Mouse (Mus musculus): ENCODE measurements around the gene Selenom. TPM values are rescaled to one million over a fixed set of nuclear protein-coding genes. Genes with fewer than 3 reads are reported as not detected.

Selenom gene
- total RNA-seq (2021), result 10 to 100 TPM; 40.6 to 44.9 TPM

DNA sequence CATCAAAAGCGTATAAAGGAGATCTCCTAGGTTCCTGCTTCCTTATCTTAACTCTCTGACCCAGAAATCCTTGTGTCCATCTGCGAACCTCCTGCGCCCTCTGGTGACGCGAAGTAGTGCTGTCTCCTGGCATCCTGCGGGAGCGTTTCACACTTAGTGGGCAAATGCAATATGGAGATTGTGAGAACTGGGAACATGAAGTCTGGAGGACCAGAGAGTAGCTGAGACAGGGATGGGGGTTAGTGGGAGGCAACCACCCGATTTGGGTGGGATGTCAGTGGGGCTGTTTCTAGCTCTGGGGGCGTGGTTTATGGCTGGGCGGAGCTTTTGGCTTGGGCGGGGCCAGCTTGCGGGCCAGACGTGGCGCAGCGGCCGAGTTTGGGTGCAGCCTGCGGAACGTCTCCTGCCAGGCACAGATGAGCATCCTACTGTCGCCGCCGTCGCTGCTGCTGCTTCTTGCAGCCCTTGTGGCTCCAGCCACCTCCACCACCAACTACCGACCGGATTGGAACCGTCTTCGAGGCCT is at the start of gene Selenom:
Gene Selenom (plus strand): TSS at position 156 of the 526 bp plus-strand sequence.
- DNase-seq (ENCODE audit: low spot score), result peak; percentile 87
- intact Hi-C loops (cut with DNase I), result loop anchor here (1.0 kb wide), 1 partner anchor 40 kb away; no protein-coding TSS in a partner anchor

DNA sequence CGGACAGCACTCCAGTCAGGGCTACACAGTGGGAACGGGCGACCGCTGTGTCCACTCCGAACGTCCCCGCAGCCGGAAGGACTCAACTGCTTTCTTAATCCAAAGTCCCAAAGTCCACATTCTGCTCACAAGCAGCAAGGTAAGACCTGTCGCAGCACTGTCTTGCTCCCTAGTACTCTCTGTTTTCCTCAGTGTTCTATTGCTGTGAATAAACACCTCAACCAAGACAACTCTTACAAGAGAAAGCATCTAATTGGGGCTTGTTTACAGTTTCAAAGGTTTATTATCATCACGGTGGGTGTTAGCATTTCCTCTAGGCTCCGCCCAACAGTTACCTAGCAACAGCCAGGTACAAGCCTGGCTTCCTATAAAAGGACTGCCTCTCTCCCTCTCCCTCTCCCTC is 43.0 kb upstream of the Selenom start:
- intact Hi-C loops (cut with DNase I), result loop anchor here (5.0 to 10.0 kb wide), 2 partner anchors 131 to 403 kb away; no protein-coding TSS in a partner anchor
- no peak for DNase-seq (ENCODE audit: low spot score)

DNA sequence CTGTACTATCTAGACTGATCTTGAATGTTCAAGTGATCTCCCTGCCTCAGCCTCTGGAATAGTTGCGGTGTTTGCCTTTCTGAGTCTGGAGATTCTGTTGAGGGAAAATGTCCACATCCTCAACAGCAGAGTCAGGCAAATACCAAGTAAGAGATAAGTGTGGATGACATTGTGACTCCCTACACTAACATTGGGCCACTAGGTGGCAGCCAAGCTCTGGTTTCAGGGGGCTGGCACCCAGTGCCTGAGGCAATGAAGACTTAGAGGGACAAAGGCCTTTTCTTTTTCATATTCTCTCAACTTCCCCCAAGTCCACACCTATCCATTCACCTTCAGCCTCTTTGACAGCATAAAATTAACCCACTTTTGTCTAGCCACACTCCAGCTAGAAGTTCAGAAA is 42.0 kb upstream of the Selenom start:
- DNase-seq (ENCODE audit: low spot score), result peak; percentile 57
- intact Hi-C loops (cut with DNase I), result loop anchor here (2.0 to 10.0 kb wide), 4 partner anchors 130 to 402 kb away; no protein-coding TSS in a partner anchor

DNA sequence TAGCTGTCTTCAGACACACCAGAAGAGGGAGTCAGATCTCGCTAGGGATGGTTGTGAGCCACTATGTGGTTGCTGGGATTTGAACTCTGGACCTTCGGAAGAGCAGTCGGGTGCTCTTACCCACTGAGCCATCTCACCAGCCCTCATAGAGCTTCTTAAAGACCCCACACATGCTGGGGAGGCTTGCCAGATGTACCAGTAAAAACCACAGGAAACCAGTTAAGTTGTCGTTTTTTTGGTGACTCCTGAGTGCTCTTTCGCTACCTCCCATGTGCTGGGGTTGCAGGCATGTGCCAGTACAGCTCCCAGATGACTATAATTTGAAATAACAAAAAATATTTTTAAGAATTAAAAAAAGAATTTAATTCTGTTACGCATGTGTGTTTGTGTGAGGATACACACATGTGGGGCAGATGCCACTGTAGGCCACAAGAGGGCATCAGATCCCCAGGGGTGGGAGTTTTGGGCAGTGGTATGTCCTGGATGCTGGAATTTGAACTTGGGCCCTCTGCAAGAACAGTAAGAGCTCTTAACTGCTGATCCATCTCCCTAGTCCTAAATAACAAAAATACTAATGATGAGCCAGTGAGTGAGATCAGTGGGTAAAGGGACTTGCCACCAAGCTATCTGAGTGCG is 39.9 kb upstream of the Selenom start:
- DNase-seq (ENCODE audit: low spot score), result no peak
- intact Hi-C loops (cut with DNase I), result loop anchor here (1.0 to 10.0 kb wide), 3 partner anchors 40 to 400 kb away; partner anchors contain the start of gene Selenom

DNA sequence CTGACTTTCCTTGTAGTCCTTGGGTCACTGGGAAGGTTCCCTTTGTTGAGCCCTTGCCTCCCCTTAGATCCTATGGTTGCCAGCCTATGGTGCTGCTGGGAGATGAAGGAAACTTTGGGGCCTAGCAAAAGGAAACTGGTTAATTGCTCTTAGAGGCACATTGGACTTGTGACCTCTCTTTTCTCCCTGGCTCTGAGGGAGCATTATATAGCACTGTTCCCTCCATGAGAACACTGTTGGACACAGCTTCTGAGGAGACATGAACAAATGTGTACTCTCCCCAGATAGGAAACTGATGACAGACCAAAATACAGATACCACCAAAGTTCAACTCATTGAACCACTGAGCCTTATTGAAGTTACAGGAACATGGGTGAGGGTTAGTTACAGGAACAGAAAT is 39.0 kb upstream of the Selenom start:
- no peak for DNase-seq (ENCODE audit: low spot score)
- intact Hi-C loops (cut with DNase I), result loop anchor here (10.0 kb wide), 1 partner anchor 399 kb away; no protein-coding TSS in a partner anchor

DNA sequence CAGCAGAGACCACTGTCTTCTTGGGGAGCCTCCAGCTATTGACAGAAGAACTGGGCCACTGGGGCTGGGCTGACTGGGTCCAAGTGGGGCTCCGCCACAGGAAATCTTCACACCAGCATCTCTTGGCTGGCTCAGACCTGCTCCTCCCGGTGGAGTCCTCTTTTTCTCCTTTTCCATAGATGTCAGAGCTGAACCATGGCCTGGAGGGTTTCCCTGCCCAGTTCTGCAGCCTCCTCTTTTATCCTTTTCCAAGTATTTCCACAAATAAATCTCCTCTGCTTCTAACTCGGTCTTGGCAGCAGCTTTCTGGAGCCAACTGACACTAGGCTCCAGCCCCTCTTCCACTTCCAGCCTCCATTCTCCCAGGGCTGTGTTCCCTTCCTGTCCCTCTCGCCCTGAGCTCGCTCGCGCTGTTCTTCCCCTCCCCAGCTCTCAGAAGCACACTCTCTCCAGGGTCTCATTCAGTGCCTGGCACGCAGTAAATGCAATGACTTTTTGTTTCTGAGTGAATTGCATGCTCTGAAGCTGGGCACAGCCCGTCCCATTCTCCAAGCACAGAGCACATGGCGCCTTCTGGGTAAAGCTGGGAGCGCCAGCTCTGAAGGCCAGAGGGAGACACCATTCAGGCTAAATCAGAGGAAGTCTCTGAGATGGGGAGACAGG is 30.4 kb upstream of the Selenom start:
- DNase-seq (ENCODE audit: low spot score), result no peak
- intact Hi-C loops (cut with DNase I), result no loop called here

DNA sequence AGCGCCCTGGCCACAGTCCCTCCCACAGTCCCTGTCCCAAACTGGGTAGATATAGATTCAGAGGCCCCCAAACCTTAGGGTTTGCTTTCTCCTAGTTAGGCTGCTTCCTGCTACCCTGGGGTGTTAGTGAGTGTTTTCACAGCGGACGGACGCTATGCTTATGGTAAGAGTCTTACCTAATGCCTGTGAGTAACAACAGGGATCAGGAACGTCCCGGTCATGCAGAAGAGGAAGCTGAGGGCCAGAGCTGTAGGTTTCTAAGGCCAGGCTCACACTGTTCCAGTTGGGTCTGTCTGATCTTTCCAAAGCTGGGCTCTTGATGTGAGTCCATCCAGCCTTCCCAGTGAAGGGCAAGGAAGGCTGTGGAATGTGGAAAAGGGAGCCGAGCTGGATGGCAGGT is 28.1 kb upstream of the Selenom start:
- intact Hi-C loops (cut with DNase I), result no loop called here

DNA sequence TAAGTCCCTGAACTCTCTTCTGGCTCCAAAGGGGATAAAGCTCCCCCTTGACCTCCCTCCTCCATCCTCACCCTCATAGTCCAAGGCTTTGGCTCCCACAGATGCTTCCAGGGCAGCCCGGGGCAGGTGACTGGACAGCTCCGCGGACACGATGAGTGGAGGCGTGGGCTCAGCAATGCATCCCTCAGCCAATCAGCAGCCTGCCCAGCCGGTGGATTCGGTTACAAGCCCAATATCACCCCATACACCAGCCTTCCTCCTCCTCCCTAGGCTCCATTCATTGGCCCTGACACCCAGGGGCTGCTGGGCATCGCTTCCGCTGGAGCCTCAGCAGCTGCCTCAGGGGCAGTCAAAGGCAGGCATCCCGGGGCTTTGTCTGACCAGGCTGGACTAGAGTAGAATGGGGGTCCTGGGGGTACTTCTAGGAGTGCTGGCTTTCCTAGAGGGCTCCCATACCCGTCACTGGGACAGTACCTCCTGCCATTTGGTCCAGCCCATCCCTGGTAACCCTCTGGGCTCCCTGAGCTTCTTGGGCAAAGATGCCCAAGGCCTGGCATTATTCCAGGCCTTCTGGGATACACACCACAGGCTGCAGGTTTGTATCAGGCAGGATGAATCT is 26.4 kb upstream of the Selenom start, which contains the start of gene Pla2g3:
Gene Pla2g3 (plus strand): TSS at position 333 of the 619 bp plus-strand sequence.
- intact Hi-C loops (cut with DNase I), result no loop called here
- DNase-seq (ENCODE audit: low spot score), result no peak

More for the DNA sequence above, 28.1 kb upstream of the Selenom start:
- no peak for DNase-seq (ENCODE audit: low spot score)

DNA sequence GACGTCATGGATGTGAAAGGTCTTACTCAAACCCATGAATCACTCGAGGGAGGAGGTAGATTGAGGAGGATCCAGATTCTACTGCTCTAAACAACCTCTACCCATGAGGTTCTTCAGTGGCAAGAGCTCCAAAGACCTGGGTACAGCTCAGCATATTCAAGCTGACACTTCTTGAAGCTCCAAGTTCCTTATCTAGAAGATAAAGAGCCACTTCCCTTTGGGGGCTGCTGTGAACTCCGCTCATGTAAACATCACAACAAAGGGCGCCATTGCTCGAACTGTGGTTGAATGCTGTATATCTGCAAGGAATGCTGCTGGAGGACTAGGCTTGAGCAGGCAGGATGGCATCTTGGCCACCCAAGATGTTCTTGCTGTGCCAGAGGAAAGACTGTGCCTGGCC is 25.4 kb upstream of the Selenom start:
- intact Hi-C loops (cut with DNase I), result no loop called here
- no peak for DNase-seq (ENCODE audit: low spot score)

DNA sequence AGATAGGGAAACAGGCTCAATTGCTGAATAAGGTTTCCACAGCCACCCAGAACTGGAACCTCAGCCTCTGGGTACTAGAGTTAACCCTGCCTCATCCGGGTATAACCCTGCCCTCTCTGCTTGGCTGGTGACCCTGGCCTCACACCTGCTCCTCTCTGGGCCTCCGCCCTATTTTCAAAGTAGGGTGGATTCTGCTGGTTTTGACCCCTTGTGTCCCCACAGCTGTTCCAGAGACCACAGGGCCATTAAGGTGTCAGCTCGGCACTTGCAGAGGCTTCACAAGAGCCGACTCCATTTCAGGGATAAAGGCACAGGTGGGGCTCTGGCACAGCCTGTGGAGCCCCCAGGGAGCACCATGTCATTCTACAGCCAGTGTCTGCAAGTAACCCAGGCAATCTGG is 21.7 kb upstream of the Selenom start:
- DNase-seq (ENCODE audit: low spot score), result no peak
- intact Hi-C loops (cut with DNase I), result no loop called here

DNA sequence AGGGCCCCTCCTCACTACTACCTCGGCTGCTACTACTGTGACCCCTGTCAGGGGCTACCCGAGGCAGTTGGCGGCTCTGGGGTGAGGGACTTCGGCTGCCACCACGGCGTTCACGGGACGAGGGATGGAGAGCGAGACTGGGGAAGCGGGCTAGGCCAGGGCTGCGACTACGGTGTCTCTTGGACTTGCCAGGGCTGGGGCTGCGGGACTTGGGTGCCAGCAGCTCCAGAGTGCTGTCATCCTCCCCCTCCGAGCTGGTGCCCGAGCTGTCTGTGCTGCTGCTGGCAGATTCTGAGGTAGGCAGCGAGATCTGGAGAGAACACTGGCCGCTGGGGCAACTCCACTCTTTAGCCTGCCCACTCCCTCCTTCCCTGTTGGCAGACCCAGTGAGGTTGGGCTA is 19.6 kb upstream of the Selenom start:
- DNase-seq (ENCODE audit: low spot score), result no peak
- intact Hi-C loops (cut with DNase I), result no loop called here

DNA sequence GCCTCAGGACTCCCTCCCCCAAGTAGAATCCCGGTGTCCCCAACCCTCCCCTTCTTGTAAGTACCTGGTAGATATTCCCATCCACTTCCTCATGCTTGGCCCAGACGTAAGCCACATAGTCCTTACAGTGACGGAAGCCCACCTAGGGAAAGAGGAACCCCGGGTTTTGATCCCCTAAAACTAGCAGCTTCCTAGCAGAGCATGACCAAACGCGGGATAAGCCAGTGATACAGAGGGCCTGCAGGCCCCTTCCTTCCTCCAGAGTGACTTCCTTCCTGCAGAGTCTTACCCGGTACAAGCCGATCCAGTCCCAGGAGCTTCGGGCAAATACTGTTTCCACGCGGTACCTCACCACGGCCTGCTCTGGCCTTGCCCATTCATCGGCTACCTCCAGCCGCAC is 19.0 kb upstream of the Selenom start:
- intact Hi-C loops (cut with DNase I), result no loop called here
- DNase-seq (ENCODE audit: low spot score), result no peak

DNA sequence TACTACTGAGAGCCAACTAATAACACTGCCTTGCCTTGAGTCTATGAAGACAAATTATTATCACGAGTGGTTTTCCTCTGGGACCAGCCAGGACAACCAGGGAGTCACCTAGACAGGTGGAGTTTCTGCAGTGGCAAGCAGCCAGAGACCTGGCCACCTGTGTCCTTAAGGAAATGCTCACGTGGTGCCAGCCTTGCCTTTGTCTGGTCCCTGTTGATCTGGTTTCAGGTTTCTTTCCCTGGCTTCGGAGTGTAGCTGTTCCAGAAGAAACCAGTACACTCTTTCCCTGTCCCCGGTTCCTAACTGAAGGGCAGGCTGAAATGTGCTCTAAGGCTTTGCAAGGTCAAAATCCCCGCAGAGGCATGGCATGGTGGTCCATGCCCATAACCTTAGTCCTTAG is 17.7 kb upstream of the Selenom start:
- no peak for DNase-seq (ENCODE audit: low spot score)
- intact Hi-C loops (cut with DNase I), result no loop called here

DNA sequence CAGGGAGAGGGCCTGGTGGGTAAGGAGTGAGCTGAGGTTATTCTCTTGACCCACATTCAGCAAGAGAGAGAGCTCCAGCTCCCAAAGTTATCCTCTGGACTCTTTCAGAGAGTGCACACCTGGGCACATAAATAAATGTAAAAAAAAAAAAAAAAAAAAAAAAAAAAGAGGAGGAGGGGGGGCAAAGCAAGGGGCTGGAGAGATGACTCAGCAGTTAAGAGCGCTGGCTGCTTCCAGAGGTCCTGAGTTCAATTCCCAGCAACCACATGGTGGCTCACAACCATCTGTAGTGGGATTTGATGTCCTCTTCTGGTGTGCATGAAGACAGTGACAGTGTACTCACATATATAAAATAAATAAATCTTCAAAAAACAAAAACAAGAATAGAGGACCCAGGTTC is 17.2 kb upstream of the Selenom start:
- intact Hi-C loops (cut with DNase I), result no loop called here
- no peak for DNase-seq (ENCODE audit: low spot score)

DNA sequence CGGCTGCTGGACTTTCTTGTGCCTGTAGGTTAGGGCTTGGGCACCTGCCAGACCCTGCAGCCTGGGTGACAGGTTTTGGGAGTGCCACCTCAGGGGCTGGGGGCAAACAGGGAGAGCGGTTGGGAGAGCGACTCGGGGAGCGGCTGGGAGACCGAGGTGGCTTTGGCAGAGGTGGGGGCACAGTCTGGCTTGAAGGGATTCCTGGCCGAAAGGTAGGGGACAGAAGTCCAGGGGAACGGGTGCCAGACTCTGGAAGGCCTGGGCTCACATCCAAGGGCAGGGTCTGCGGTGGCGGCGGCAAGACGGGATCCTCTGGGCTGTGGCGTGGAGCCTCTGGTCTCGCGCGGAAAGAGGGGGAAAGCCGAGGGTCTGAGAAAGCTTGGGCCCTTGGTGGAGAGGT is 12.4 kb upstream of the Selenom start:
- intact Hi-C loops (cut with DNase I), result no loop called here
- DNase-seq (ENCODE audit: low spot score), result no peak

DNA sequence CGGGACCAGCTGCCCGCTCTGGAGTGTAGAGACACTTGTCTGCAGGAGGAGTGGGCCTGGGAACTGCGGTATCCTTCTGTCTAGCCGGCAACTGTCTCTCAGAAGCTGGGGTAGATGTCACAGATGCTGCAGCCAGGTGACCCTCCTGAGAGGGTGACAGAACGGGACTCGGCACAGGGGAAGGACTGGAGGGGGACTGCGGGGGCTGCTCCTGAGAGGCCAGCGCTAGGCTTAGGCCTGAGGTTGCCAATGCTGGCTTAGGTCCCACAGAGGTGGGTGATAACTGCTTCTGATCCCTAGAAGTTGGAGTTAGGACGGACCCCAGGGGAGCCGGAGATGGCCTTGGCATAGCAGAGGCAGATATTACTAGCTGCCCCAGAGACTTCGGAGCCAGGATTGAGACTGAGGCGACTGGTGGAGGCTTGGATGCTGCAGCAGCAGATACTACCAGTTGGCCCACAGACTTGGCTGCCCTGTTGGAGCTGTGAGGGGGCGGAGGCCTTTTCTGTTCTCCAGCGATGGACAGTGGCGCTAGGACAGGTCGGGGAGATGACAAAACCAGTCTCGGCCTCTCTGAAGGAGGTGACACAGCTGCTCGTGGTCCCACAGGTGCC is 11.9 kb upstream of the Selenom start:
- DNase-seq (ENCODE audit: low spot score), result no peak
- intact Hi-C loops (cut with DNase I), result no loop called here

DNA sequence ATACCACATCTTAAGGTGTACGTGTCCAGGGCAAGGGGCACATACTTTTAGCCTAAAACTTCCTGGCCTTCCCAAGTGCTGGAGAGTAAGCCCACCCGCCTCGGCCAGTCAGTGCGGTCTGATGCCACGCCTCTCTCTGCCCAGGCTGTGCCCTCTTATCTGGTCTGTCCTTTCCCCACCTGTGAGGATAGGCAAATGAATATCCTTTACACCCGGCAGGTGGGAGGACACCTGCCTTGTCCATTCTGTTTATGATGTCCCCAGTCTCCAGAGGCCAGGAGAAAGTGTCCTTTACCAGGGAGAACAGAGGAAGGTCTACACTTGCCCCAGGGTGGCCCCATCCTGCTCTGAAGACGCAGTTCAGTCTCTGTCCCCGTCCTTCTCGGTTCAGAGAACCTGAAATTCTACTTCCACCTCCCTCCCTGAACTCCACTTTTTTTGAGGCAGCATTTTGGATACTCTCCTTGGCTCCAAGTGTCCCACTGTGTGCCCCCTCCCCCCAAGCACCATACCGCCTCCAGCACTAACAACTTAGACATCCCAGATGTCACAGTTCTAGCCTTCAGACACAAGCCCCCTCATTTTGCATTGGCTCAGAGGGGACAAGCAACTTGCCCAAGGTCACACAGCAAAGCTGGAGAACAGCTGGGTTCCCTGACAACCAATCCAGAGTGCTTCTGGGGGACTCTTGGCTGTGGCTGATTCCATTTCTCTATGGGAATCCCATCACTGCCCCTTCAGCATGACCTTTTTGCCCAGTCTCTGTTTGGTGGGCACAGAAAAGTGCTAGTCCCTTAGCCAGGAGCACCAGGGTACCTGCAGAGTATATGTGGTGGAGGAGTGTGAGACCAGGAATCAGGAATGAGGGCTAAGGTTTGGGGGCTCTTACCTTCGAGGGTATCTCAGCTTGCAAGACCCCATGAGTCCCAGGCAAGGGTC is 10.5 kb upstream of the Selenom start:
- DNase-seq (ENCODE audit: low spot score), result no peak
- intact Hi-C loops (cut with DNase I), result no loop called here

DNA sequence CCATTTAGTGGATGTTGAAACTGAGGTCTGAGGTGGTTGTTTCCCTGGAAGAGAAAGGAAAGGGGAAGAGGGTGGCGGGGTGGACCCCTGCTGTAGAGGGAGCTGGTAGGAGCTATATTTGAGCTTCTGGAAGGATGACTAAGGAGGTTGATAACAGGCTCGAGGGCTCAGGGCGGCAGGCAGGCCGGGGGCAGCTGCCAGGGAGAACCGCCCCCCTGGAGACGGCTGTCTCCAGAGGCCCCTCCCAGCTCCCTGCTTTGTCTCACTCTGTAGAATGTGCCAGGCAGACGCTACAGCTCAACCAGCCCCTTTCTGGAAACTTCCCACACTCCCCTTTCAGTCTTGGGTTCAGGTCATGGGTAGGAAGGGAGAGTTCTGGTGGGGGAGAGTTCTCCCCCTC is 6.3 kb upstream of the Selenom start:
- DNase-seq (ENCODE audit: low spot score), result no peak
- intact Hi-C loops (cut with DNase I), result no loop called here
